Mouse (Mus musculus): Measurements from ENCODE around the gene D11Wsu47e. TPM values are rescaled to one million over a fixed set of nuclear protein-coding genes. Genes with fewer than 3 reads are reported as not detected.

D11Wsu47e gene
- polyA plus RNA-seq, 1 experiment = 7.4 TPM

- Histone ChIP-seq H3K27ac (ENCODE audit: insufficient read depth, low read length) (no peak overlapping the region), H3K27me3 (ENCODE audit: control insufficient read depth, insufficient read depth, low read length) (no peaks in the 10 kb centered on the region), H3K4me3 (ENCODE audit: extremely low read depth, insufficient read depth, insufficient read length) (no peak overlapping the region), H3K4me1 (ENCODE audit: control insufficient read depth, insufficient read depth, insufficient read length) (peaks cover 9% of the 10 kb centered on the region; the same call in 1 of the 2 replicates), H3K36me3 (ENCODE audit: control insufficient read depth, insufficient read depth, low read length) (no peaks in the 10 kb centered on the region)
- DNase-seq (ENCODE audit: low read depth in 1 of 2, low spot score in 2 of 2) = no peak
- 88% methylated on average over 11 of the region's 11 CpGs for WGBS
- TF ChIP-seq CTCF (IDR thresholded peaks at IDR 0.05; ENCODE audit: extremely low read depth, insufficient read depth, insufficient read length, insufficient replicate concordance) (no peak), POLR2A (IDR thresholded peaks at IDR 0.05; ENCODE audit: low read depth, low read length) (no peak)
Observed at GRCm38 (mm10) chr11:113736848-113737552, 52.8 kb downstream of the D11Wsu47e start.

DNA sequence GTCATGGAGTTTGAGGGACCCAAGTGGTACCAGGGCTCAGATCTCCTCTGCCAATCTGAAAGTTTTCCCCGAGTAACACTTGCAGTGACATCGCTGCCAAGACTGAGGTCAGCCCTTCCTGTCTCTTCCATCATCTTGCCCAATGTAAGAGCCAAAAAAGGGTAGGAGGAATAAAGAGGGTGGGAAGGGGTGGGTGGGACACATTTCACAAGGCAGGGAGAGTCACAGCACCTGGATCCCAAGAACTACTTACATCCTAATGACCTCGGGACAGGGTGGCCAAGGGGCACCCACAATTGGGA lies 53.3 kb downstream of the D11Wsu47e start:
- DNase-seq (ENCODE audit: low read depth in 1 of 2, low spot score in 2 of 2) = no peak

GRCm38 (mm10) chr11:113737912-113738311 lies 53.7 kb downstream of the D11Wsu47e start:
- Histone ChIP-seq H3K36me3 (ENCODE audit: control insufficient read depth, insufficient read depth, low read length) (no peaks in the 10 kb centered on the region), H3K27me3 (ENCODE audit: control insufficient read depth, insufficient read depth, low read length) (no peaks in the 10 kb centered on the region), H3K4me1 (ENCODE audit: control insufficient read depth, insufficient read depth, insufficient read length) (peaks cover 9% of the 10 kb centered on the region; the same call in 1 of the 2 replicates), H3K4me3 (ENCODE audit: extremely low read depth, insufficient read depth, insufficient read length) (no peak overlapping the region), H3K27ac (ENCODE audit: insufficient read depth, low read length) (no peak overlapping the region)
- WGBS = 42% methylated on average over 8 of the region's 8 CpGs
- no peak for DNase-seq (ENCODE audit: low read depth in 1 of 2, low spot score in 2 of 2)
- no peak for TF ChIP-seq POLR2A (IDR thresholded peaks at IDR 0.05; ENCODE audit: low read depth, low read length)
- TF ChIP-seq CTCF (IDR thresholded peaks at IDR 0.05; ENCODE audit: extremely low read depth, insufficient read depth, insufficient read length, insufficient replicate concordance) = no peak

More for the DNA sequence above, 53.3 kb downstream of the D11Wsu47e start:
- H3K27ac ChIP-seq (ENCODE audit: insufficient read depth, low read length) = no peak overlapping the region
- H3K4me1 ChIP-seq (ENCODE audit: control insufficient read depth, insufficient read depth, insufficient read length) = peaks cover 9% of the 10 kb centered on the region; the same call in 1 of the 2 replicates
- no peak overlapping the region for H3K4me3 ChIP-seq (ENCODE audit: extremely low read depth, insufficient read depth, insufficient read length)
- H3K36me3 ChIP-seq (ENCODE audit: control insufficient read depth, insufficient read depth, low read length) = no peaks in the 10 kb centered on the region
- no peaks in the 10 kb centered on the region for H3K27me3 ChIP-seq (ENCODE audit: control insufficient read depth, insufficient read depth, low read length)
- TF ChIP-seq CTCF (IDR thresholded peaks at IDR 0.05; ENCODE audit: extremely low read depth, insufficient read depth, insufficient read length, insufficient replicate concordance) (no peak), POLR2A (IDR thresholded peaks at IDR 0.05; ENCODE audit: low read depth, low read length) (no peak)
- WGBS = 55% methylated on average over 3 of the region's 3 CpGs

- H3K4me1 ChIP-seq (ENCODE audit: control insufficient read depth, insufficient read depth, insufficient read length) = peaks cover 6% of the 10 kb centered on the region; the same call in 1 of the 2 replicates
- no peak overlapping the region for H3K27ac ChIP-seq (ENCODE audit: insufficient read depth, low read length)
- no peaks in the 10 kb centered on the region for H3K27me3 ChIP-seq (ENCODE audit: control insufficient read depth, insufficient read depth, low read length)
- TF ChIP-seq POLR2A (IDR thresholded peaks at IDR 0.05; ENCODE audit: low read depth, low read length) = no peak
- no peak for TF ChIP-seq CTCF (IDR thresholded peaks at IDR 0.05; ENCODE audit: extremely low read depth, insufficient read depth, insufficient read length, insufficient replicate concordance)
- no peak overlapping the region for H3K4me3 ChIP-seq (ENCODE audit: extremely low read depth, insufficient read depth, insufficient read length)
- no peak for DNase-seq (ENCODE audit: low read depth in 1 of 2, low spot score in 2 of 2)
- no peaks in the 10 kb centered on the region; the same call in 1 of the 2 replicates for H3K36me3 ChIP-seq (ENCODE audit: control insufficient read depth, insufficient read depth, low read length)
- WGBS = 88% methylated on average over 8 of the region's 8 CpGs
Observed at GRCm38 (mm10) chr11:113739213-113739612, 55.0 kb downstream of the D11Wsu47e start.

GRCm38 (mm10) chr11:113740100-113740499 lies 55.9 kb downstream of the D11Wsu47e start:
- H3K27me3 ChIP-seq (ENCODE audit: control insufficient read depth, insufficient read depth, low read length) = no peaks in the 10 kb centered on the region
- H3K4me1 ChIP-seq (ENCODE audit: control insufficient read depth, insufficient read depth, insufficient read length) = peaks cover 6% of the 10 kb centered on the region; the same call in 1 of the 2 replicates
- no peak overlapping the region for H3K27ac ChIP-seq (ENCODE audit: insufficient read depth, low read length)
- no peak for DNase-seq (ENCODE audit: low read depth in 1 of 2, low spot score in 2 of 2)
- WGBS = 89% methylated on average over 7 of the region's 7 CpGs
- no peak overlapping the region for H3K4me3 ChIP-seq (ENCODE audit: extremely low read depth, insufficient read depth, insufficient read length)
- H3K36me3 ChIP-seq (ENCODE audit: control insufficient read depth, insufficient read depth, low read length) = no peaks in the 10 kb centered on the region; the same call in 1 of the 2 replicates
- no peak for TF ChIP-seq CTCF (IDR thresholded peaks at IDR 0.05; ENCODE audit: extremely low read depth, insufficient read depth, insufficient read length, insufficient replicate concordance)
- no peak for TF ChIP-seq POLR2A (IDR thresholded peaks at IDR 0.05; ENCODE audit: low read depth, low read length)

DNA sequence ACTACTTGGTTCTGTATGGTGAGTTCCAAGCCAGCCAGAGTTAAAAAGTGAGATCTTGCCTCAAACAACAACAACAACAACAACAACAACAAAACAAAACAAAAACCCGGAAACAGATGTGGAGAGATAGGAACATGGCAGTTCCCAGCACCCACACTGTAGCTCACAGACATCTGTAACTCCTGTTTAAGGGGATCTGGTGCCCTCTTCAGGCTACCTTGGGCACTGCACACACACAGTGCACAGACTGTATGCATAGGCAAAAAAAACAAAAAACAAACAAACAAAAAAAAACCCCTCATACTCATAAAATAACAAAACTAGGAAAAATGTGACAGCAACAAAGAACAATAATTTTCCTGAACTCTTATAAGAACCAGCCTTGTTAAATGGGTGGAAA lies 58.8 kb downstream of the D11Wsu47e start:
- DNase-seq (ENCODE audit: low read depth in 1 of 2, low spot score in 2 of 2) = no peak
- Histone ChIP-seq H3K27ac (ENCODE audit: insufficient read depth, low read length) (no peak overlapping the region), H3K4me3 (ENCODE audit: extremely low read depth, insufficient read depth, insufficient read length) (no peak overlapping the region), H3K36me3 (ENCODE audit: control insufficient read depth, insufficient read depth, low read length) (no peaks in the 10 kb centered on the region; the same call in 1 of the 2 replicates), H3K4me1 (ENCODE audit: control insufficient read depth, insufficient read depth, insufficient read length) (0 out of 2 replicates have a peak, but pooled peaks cover 2% of the 10 kb centered on the region), H3K27me3 (ENCODE audit: control insufficient read depth, insufficient read depth, low read length) (no peaks in the 10 kb centered on the region)
- WGBS = 94% methylated on average over 1 of the region's 1 CpGs
- no peak for TF ChIP-seq POLR2A (IDR thresholded peaks at IDR 0.05; ENCODE audit: low read depth, low read length)

Other genes with a start within 250 kb of the D11Wsu47e start
- gene Sstr2, start 65.1 kb upstream of the D11Wsu47e start, polyA plus RNA-seq (2012; rRNA removed) = 0.19 and 0.25 TPM in 2 replicates
- 33.7 and 40.6 TPM in 2 replicates for gene Cog1, start 35.2 kb upstream of the D11Wsu47e start, polyA plus RNA-seq (2012; rRNA removed)
- 11.6 and 13.6 TPM in 2 replicates for gene Slc39a11, start 34.3 kb upstream of the D11Wsu47e start, polyA plus RNA-seq (2012; rRNA removed)
- 20.1 and 28.4 TPM in 2 replicates for gene Fam104a, start 257 bp upstream of the D11Wsu47e start, polyA plus RNA-seq (2012; rRNA removed)
- gene Cpsf4l, start 25.6 kb downstream of the D11Wsu47e start, polyA plus RNA-seq (2012; rRNA removed) = not detected in 2 replicates
- gene Cdc42ep4, start 67.5 kb downstream of the D11Wsu47e start, polyA plus RNA-seq (2012; rRNA removed) = 20.2 and 20.9 TPM in 2 replicates